Comparison of ENCODE assay signal across 8 mouse cellular contexts in the genomic region with DNA sequence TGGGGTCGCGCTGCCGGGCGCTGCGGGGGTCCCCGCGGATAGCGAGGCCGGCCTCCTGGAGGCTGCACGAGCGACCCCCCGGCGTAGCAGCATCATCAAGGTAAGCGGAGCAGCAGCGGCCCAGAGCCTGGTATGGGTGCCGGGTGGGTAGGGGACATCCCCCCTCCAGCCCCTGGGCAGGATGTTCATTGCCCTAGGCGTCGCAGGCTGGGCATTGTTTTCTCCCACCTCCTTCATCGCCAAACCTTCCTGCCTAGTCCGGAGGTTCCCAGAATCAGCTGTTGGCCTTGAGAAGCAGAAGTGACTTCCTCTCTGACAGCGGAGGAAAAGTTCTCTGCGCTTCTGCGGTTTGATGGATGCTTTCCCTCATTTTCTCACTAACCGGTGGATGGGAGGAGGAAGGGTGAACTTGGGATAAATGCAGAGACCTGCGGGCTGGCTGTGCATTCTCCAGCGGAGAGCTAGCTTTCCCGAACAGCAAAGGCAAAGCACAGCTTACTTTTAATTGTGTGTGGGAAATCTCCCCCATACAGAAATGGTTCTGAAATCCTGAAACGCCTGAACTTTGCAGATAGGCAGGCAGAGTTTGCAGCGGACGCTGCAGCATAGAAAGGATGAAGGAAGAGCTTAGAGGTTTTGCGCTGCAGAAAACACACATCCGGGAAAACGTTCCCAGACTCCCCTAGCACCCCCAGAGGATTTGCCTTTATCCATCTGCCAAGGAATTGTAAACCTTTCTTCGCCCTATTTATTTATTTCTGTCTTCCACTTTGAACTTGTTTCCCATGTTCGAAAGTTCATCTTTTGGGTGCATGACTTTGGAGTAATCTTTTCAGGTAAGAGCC. TPM values are rescaled to one million over a fixed set of nuclear protein-coding genes. Genes with fewer than 3 reads are reported as not detected.
DNase-seq lines count a peak whose midpoint lies in the region; ATAC-seq and TF ChIP-seq lines count a peak whose summit lies in the region.

No protein-coding gene starts in this region.

- no peak for TF ChIP-seq EP300 in lung, postnatal 0 days (IDR thresholded peaks at IDR 0.05)

- H3K9me3 ChIP-seq in erythroblast, embryonic 14.5 days (ENCODE audit: control insufficient read depth, low read length) = no peaks in the 10 kb centered on the region
- H3K9me3 ChIP-seq in embryonic facial prominence, embryonic 11.5 days (replicated peaks; ENCODE audit: control insufficient read depth, low read length) = no peaks in the 10 kb centered on the region
- no peaks in the 10 kb centered on the region for H3K9me3 ChIP-seq in lung, postnatal 0 days (ENCODE audit: low read length)

- intact Hi-C loops in heart, postnatal 10 days (cut with DNase I) = loop anchor here (5.0 kb wide), 2 partner anchors 106 to 181 kb away; no protein-coding TSS in a partner anchor

- H3K27me3 ChIP-seq in erythroblast, embryonic 14.5 days (ENCODE audit: control insufficient read depth) = peaks cover 38% of the 10 kb centered on the region
- no peaks in the 10 kb centered on the region; the same call in 1 of the 2 replicates for H3K27me3 ChIP-seq in embryonic facial prominence, embryonic 11.5 days (ENCODE audit: control insufficient read depth, insufficient read depth, low read length)
- 0 out of 2 replicates have a peak, but pooled peaks cover 10% of the 10 kb centered on the region for H3K27me3 ChIP-seq in lung, postnatal 0 days (replicated peaks; ENCODE audit: insufficient read depth, low read length)
- H3K27me3 ChIP-seq in small intestine, adult 2 months (ENCODE audit: control insufficient read depth, insufficient read depth, low read length) = peaks cover 16% of the 10 kb centered on the region

- H3K27ac ChIP-seq in embryonic facial prominence, embryonic 11.5 days (replicated peaks; ENCODE audit: low read depth, low read length) = no peak overlapping the region
- H3K27ac ChIP-seq in lung, postnatal 0 days (ENCODE audit: low read length) = peak overlapping the region; percentile 66
- no peak overlapping the region for H3K27ac ChIP-seq in small intestine, adult 2 months (ENCODE audit: insufficient read depth, low read depth, low read length)

- no peaks in the 10 kb centered on the region for H3K4me1 ChIP-seq in erythroblast, embryonic 14.5 days (ENCODE audit: control insufficient read depth)
- no peaks in the 10 kb centered on the region for H3K4me1 ChIP-seq in embryonic facial prominence, embryonic 11.5 days (ENCODE audit: control insufficient read depth, insufficient read depth, low read length)
- H3K4me1 ChIP-seq in lung, postnatal 0 days (ENCODE audit: insufficient read depth, low read depth, low read length) = no peaks in the 10 kb centered on the region
- H3K4me1 ChIP-seq in small intestine, adult 2 months (ENCODE audit: control insufficient read depth, insufficient read depth, insufficient read length, low read length) = peaks cover 5% of the 10 kb centered on the region; the same call in 1 of the 2 replicates

- WGBS in embryonic facial prominence, embryonic 11.5 days = 4% methylated on average over 35 of the region's 35 CpGs
- 3% methylated on average over 24 of the region's 35 CpGs for WGBS in lung, postnatal 0 days
- 6% methylated on average over 35 of the region's 35 CpGs for WGBS in small intestine, adult 2 months

- DNase-seq in adrenal gland, adult 18-20 months (ENCODE audit: low spot score in 2 of 2) = peak; percentile 22 to 41
- peak; percentile 47 for DNase-seq in embryonic facial prominence, embryonic 11.5 days (ENCODE audit: low spot score)
- peak; percentile 34 to 36 for DNase-seq in heart, postnatal 10 days
- peak; percentile 9 to 32 for DNase-seq in kidney, postnatal 36 days
- peak; percentile 30 for DNase-seq in lung, postnatal 0 days (ENCODE audit: low spot score)

- peak overlapping the region; percentile 41 for H3K4me3 ChIP-seq in erythroblast, embryonic 14.5 days (replicated peaks)
- H3K4me3 ChIP-seq in embryonic facial prominence, embryonic 11.5 days (ENCODE audit: low read depth, low read length) = peak overlapping the region; percentile 64
- peak overlapping the region; percentile 65 for H3K4me3 ChIP-seq in lung, postnatal 0 days (ENCODE audit: low read depth, low read length)
- H3K4me3 ChIP-seq in small intestine, adult 2 months (ENCODE audit: low read depth, low read length) = peak overlapping the region; percentile 77

- ATAC-seq in erythroblast, adult 5-6 weeks (replicated peaks; ENCODE audit: low FRiP score, poor library complexity, severe bottlenecking) = no peak
- ATAC-seq in embryonic facial prominence, embryonic 11.5 days (replicated peaks; ENCODE audit: insufficient number of reproducible peaks, low FRiP score, low TSS enrichment, low read depth) = peak; percentile 24; the same call in 1 of the 2 replicates
- ATAC-seq in lung, postnatal 0 days = no peak

- H3K9ac ChIP-seq in embryonic facial prominence, embryonic 11.5 days (replicated peaks; ENCODE audit: low read length) = peak overlapping the region; percentile 63
- peak overlapping the region; percentile 48 for H3K9ac ChIP-seq in lung, postnatal 0 days (replicated peaks; ENCODE audit: low read depth)

- peak overlapping the region; percentile 100 for H3K4me2 ChIP-seq in embryonic facial prominence, embryonic 11.5 days (ENCODE audit: low read depth, low read length)
- H3K4me2 ChIP-seq in lung, postnatal 0 days (replicated peaks; ENCODE audit: low read depth, low read length) = peak overlapping the region; percentile 92

- TF ChIP-seq CTCF in lung, postnatal 0 days (IDR thresholded peaks at IDR 0.05) = no peak
- no peak for TF ChIP-seq CTCF in small intestine, adult 2 months (IDR thresholded peaks at IDR 0.05; ENCODE audit: extremely low read depth, insufficient read length, insufficient replicate concordance, low read depth, low read length)

- H3K36me3 ChIP-seq in erythroblast, embryonic 14.5 days (ENCODE audit: control insufficient read depth) = no peaks in the 10 kb centered on the region
- no peaks in the 10 kb centered on the region for H3K36me3 ChIP-seq in embryonic facial prominence, embryonic 11.5 days (replicated peaks; ENCODE audit: control insufficient read depth, insufficient read depth, low read depth, low read length)
- H3K36me3 ChIP-seq in lung, postnatal 0 days (ENCODE audit: insufficient read depth, low read length) = no peaks in the 10 kb centered on the region
- no peaks in the 10 kb centered on the region for H3K36me3 ChIP-seq in small intestine, adult 2 months (ENCODE audit: control insufficient read depth, insufficient read depth, low read length)

- TF ChIP-seq POLR2A in small intestine, adult 2 months (IDR thresholded peaks at IDR 0.05; ENCODE audit: low read depth, low read length) = no peak

RNA-seq across cellular contexts. Expression of a gene that starts 1.0 kb away (rescaled TPM):
- not detected in 2 replicates for polyA plus RNA-seq in erythroblast, embryonic 14.5 days (2012)
- 0.21 TPM in 1 of 2 replicates, not detected in the other for total RNA-seq in erythroblast, adult 5-6 weeks (2015; ENCODE audit: low replicate concordance)
- total RNA-seq in erythroblast, adult 5-6 weeks (2017; ENCODE audit: low replicate concordance) = not detected in 2 replicates
- total RNA-seq in adrenal gland, adult 18-20 months (2021) = 1 to 10 TPM; 4.1 to 4.5 TPM
- polyA plus RNA-seq in embryonic facial prominence, embryonic 11.5 days (2014; fragmentation: Nextera tagmentation; extraction: Ambion mirVana) = 1.0 and 1.2 TPM in 2 replicates
- 1 to 10 TPM; 5.0 to 6.2 TPM for total RNA-seq in heart, postnatal 10 days (2021)
- polyA plus RNA-seq in lung, postnatal 0 days (2015; fragmentation: Nextera tagmentation; extraction: Ambion mirVana) = 1.7 and 2.0 TPM in 2 replicates
- 0.41 and 0.58 TPM in 2 replicates for polyA plus RNA-seq in small intestine, adult 2 months (2012; rRNA removed)

RNA-seq across cellular contexts. Expression of a gene that starts 43.5 kb away (rescaled TPM):
- not detected in 2 replicates for polyA plus RNA-seq in erythroblast, embryonic 14.5 days (2012)
- not detected in 2 replicates for total RNA-seq in erythroblast, adult 5-6 weeks (2015; ENCODE audit: low replicate concordance)
- total RNA-seq in erythroblast, adult 5-6 weeks (2017; ENCODE audit: low replicate concordance) = not detected in 2 replicates
- total RNA-seq in adrenal gland, adult 18-20 months (2021) = under 1 TPM in 1 of 2 experiments, not detected in 1; 0.35 TPM
- polyA plus RNA-seq in embryonic facial prominence, embryonic 11.5 days (2014; fragmentation: Nextera tagmentation; extraction: Ambion mirVana) = 0.21 and 0.31 TPM in 2 replicates
- not detected for total RNA-seq in heart, postnatal 10 days (2021)
- polyA plus RNA-seq in lung, postnatal 0 days (2015; fragmentation: Nextera tagmentation; extraction: Ambion mirVana) = 0.36 TPM in 1 of 2 replicates, not detected in the other
- not detected in 2 replicates for polyA plus RNA-seq in small intestine, adult 2 months (2012; rRNA removed)
